Mouse (Mus musculus) brain, embryonic 14.5 days (tissue): ENCODE measurements around the gene Fut2.

Experiments
- CTCF ChIP-seq: fragments of 200-500 bp; IDR thresholded peaks from 2 replicates; pipeline ENCODE4 v1.5.1; 2012; ENCODE audit warnings: inconsistent platforms, mild to moderate bottlenecking, moderate library complexity, borderline replicate concordance; ENCODE audit not compliant: insufficient read depth, insufficient read length; ENCODE audit errors: extremely low read depth
- POLR2A ChIP-seq: fragments of 200-500 bp; IDR thresholded peaks from 2 replicates; pipeline ENCODE4 v1.6.1; 2012; ENCODE audit warnings: mild to moderate bottlenecking, inconsistent platforms, borderline replicate concordance; ENCODE audit not compliant: poor library complexity, insufficient read depth, insufficient read length, severe bottlenecking; ENCODE audit errors: extremely low read depth

GRCm38 (mm10) chr7:45705873-45706281 is 39.7 kb upstream of the Fut2 start:
- no peak for TF ChIP-seq POLR2A
- no peak for TF ChIP-seq CTCF
